Mouse (Mus musculus) cerebellum, postnatal 10 days (tissue): ENCODE data around the gene Bend4.

ENCODE experiments used
- DNase-seq, 2 experiments: peaks; one replicate each; pipeline ENCODE4 v3.0.0; 2021; ENCODE audit warnings: mixed read lengths in 2 of 2

Bend4 gene

GRCm38 (mm10) chr5:67427443-67428360 is at the start of gene Bend4:
Gene Bend4, minus strand, starts transcription at chr5:67428310.
- DNase-seq: peak; percentile 92 to 96

DNA sequence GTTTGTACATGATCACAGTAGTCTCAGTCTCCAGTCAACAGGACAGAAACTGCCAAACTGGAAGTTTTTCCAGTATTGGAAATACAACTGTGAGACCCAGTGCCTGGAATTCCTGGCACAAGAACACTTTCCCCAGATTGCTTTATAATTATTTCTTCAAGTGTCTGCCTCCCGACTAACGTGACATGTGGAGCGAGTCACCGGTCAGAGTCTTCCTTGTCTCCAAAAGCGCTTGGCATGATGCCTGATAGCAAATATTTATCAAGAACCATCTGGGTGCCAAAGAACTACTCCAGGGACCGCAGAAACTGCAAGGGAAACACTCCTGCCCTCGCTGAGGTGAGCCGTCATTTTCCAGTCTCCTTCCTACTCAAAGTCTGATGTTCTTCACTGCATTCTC is 45.6 kb upstream of the Bend4 start:
- DNase-seq: peak; percentile 61 to 65

- peak in 1 of 2 experiments; percentile 17 for DNase-seq
Observed at GRCm38 (mm10) chr5:67473094-67473493, 45.0 kb upstream of the Bend4 start.

GRCm38 (mm10) chr5:67466866-67467530 is 38.9 kb upstream of the Bend4 start:
- no peak for DNase-seq

DNA sequence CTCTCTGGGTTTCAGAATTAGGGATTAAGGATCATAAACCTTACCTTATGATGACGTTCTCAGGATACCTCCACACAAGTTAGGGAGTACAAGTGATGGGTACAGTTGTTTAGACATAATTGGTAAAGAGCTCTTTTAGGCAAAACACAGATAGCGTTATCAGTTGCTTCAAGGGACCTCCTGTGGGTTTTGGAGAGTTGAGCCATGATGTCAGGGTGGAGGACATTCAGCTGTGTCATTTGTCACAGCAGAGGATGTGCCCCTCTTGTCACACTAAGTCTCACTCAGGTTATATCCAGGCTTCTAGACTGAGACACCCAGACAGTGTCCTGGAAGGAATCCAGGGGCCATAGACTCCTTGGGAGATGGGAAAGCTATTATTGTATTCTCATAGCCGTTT is 36.8 kb upstream of the Bend4 start:
- DNase-seq: no peak

DNA sequence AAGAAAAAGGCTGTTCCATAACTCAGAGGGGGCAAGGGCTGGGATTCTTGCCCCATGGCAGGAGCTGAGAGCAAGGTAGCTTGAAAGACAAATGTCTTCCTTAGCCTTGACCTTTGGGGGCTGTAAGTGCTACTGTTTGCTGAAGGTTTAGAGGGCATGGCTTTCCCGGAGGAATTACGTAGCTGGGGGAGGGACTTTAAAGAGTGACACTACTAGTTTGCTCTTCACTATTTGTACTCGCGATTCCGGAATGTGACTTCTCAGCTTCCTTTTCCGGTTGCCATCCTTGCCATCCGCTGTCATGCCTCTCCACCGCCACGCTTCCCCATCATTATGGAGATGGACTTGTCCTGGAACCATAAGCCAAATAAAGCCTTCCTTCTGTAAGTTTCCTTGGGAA is 35.5 kb upstream of the Bend4 start:
- no peak for DNase-seq

DNA sequence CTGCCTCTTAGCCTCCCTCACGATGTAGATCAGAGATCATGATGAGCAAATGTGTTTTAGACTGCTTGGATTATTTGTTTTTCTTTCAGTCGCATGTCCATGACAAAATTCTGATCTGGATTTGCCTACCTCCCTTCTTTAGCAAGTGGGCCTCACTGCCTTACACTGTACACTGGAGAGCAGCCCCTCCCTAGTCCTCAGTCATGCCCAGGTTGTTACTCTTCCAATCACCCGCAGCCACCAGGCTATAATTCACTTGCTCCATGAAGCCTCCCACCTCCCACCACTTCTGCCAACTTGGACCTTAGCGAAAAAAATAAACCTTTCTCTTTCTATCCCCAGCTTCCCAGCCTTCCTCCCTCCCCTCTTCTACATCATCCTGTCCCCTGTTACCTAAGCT is 34.2 kb upstream of the Bend4 start:
- no peak for DNase-seq

GRCm38 (mm10) chr5:67456841-67457240 is 28.7 kb upstream of the Bend4 start:
- DNase-seq: no peak

DNA sequence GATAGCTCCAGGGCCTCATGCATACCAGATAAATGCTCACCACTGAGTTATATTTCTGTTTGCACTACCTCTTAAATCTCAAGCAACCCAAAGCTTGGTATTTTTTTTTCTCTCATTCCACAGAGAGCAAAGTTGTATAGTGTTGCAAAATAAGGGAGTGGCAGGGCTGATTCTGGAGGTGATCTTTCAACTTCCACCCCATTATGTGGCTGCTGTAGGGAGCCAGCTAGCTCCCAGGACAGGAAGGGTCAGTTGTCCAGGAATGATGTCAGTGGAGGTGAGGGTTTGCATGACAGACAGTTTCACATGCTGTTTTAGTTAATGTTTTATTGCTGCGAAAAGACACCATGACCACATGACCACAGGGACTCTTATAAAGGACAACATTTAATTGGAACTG is 26.2 kb upstream of the Bend4 start:
- no peak for DNase-seq

DNA sequence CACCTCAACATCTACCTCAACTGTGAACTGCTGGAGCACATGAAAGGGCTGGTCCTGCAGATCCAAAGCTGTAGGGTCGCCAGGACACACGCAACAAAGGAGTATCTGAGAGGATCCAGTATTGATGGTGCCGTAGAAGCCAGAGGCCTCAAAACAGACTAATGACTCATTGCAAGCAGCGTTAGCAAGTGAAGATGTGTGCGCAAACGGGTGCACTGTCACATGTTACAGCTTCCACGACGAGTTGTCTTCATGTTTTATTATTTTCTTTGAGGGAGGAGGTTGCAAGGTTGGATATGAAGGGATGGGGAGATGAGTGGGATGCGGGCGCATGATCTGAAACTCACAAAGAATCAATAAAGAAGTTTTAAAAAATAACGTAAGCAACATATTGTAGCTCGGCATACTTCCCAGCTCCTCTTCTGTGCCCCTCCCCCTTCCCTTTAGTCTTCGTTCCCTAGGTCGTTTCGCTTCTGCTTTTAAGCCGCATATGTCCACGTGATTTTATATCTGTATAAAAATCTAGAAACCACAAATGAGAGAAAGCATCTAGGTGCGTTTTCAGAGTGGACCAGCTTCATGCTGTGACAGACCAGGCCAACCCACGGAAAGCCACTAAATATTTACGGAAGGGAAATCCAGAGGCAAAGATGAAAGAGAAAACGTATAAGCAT is 22.0 kb upstream of the Bend4 start:
- DNase-seq: no peak

GRCm38 (mm10) chr5:67446526-67446925 is 18.4 kb upstream of the Bend4 start:
- DNase-seq: peak in 1 of 2 experiments; percentile 21

GRCm38 (mm10) chr5:67444217-67445050 is 16.3 kb upstream of the Bend4 start:
- DNase-seq: no peak

DNA sequence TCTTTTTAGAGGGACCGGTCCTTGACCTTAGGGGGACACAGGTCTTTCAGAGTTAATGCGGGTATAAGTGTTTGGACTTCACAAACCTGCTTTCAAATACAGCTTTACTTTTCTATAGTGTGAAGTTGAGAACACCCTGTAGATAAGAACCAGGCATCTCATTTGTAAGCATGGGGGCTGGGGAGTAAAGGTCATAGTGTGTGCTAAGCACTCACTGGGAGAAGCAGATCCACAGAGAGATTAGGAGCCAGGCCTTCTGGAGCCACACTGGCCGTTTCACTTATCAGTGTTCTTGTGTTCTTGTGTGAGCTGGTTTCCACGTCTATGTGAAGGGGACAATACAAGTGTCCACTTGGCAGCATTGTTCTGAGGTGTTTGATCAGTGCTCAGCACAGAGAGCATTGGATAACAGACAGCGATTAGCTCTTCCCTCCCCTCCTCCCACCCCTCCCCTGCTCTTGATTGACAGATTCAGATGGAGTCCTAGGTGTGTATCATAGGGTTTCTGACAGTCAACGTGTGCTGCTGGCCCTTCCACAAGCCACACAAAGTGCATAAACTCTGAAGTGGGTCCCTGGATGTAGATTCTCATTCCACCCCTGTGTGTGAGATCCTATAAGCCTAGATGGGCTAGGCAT is 14.8 kb upstream of the Bend4 start:
- no peak for DNase-seq

DNA sequence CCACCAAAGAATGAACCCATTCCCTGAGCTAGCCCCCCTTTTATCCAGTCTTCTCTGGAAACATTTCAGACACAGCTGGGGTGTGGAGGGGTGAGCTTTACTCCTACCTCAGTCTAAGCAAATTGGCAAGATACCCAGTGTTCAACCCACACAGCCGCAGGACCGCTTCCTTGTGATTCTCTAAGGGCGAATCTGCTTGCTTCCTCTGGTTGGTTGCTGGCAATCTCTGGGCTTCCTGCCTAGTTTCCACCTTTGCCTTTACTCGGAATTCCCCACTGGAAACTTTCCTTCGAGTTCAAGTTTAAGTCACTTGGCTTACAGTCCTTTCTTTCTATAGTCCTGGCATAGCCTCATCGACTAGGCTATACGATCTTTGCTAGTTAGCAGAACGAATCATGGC is 12.5 kb upstream of the Bend4 start:
- no peak for DNase-seq

GRCm38 (mm10) chr5:67437403-67437802 is 9.3 kb upstream of the Bend4 start:
- no peak for DNase-seq

DNA sequence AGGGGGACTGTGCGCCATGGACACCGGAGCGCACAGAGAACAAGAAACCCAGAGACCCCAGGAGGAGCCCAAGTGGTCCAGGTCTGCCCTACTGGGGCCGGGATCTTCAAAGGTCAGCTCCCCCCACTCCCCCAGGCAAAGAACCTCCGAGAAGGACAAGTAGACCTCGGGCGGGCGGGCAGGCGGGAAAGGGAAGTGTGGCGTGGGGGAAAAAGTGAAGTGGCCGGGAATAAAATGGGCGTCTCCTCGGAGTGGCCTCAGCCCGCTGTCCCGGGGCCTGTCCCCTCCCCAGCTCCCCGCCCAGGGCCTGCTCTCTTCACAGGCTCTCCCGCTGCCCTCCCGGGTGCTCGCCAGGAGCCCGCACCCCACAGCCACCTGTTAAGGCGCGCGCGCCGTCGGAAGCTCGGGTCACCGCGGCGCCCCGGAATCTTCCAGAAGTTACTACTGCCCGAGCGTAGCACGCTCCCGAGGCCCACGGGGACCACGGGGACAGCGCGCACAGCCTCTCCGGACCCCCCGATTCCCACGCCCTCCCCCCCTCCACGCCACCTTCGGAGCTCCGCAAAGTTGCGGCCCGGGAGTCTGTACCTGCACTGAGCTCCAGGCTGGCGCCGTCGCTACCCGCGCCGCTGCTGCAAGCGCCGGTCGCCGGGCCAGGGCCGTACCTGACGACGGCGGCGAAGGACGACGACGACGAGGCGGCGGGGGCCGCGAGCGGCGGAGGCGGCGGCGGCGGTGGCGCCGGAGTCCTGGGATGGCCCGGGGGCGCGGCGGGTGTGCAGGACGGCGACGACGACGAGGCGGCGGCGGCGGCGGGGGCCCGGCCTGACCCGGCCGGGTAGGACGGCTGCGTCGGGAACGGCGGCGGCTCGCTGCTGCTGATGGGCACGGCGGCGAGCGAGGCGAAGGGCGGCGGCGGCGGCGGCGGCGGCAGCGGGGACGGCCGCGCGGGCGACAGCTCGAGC is 1.4 kb downstream of the Bend4 start:
- DNase-seq: peak; percentile 25 to 26

GRCm38 (mm10) chr5:67426011-67426410 is 2.1 kb downstream of the Bend4 start:
- no peak for DNase-seq

GRCm38 (mm10) chr5:67424636-67425035 is 3.5 kb downstream of the Bend4 start:
- DNase-seq: peak in 1 of 2 experiments; percentile 32

- DNase-seq: no peak
Observed at GRCm38 (mm10) chr5:67423963-67424362, 4.1 kb downstream of the Bend4 start.

DNA sequence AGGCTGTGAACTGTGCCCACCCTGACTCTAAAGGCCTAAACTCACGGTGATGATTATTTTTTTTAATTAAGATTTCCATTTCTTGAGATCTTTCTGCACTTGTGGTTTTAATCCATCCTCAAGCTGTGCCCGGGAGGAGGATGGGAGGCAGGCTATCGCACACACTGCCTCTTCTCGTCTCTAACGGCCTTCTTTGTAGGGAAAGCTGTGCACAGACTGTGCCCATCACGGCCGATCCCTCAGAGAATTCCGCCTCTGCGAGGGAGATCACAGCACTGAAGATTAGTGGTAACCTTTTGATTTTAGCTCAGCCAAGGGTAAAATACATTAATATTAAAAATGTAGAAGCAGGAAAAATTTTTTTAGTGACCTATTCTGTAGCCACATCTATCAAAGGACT is 4.8 kb downstream of the Bend4 start:
- DNase-seq: no peak

- DNase-seq: no peak
Observed at GRCm38 (mm10) chr5:67419407-67419806, 8.7 kb downstream of the Bend4 start.
